Mouse (Mus musculus): ENCODE data around the gene Fkbp15. TPM values are rescaled to one million over a fixed set of nuclear protein-coding genes. Genes with fewer than 3 reads are reported as not detected.

The Fkbp15 gene
- polyA plus RNA-seq, 1 experiment from 2014 or later, result 21.0 TPM

GRCm38 (mm10) chr4:62256931-62257330 lies 103.4 kb downstream of the Fkbp15 start:
- H3K36me3 ChIP-seq (ENCODE audit: control insufficient read depth, insufficient read depth, low read length), result no peaks in the 10 kb centered on the region
- ATAC-seq (ENCODE audit: insufficient read depth, low FRiP score, low TSS enrichment) (no peak), DNase-seq (ENCODE audit: low spot score) (peak; percentile 45)
- WGBS, result 36% methylated on average over 8 of the region's 8 CpGs
- no peaks in the 10 kb centered on the region for H3K4me1 ChIP-seq (ENCODE audit: control insufficient read depth, insufficient read depth, low read length)
- no peak overlapping the region for H3K9ac ChIP-seq (ENCODE audit: low read length)
- H3K27ac ChIP-seq (ENCODE audit: low read depth, low read length), result no peak overlapping the region
- H3K9me3 ChIP-seq (ENCODE audit: control insufficient read depth, low read length), result no peaks in the 10 kb centered on the region
- H3K4me2 ChIP-seq (ENCODE audit: low read depth), result no peak overlapping the region
- no peaks in the 10 kb centered on the region for H3K27me3 ChIP-seq (ENCODE audit: control insufficient read depth, insufficient read depth, low read length)
- no peak overlapping the region for H3K4me3 ChIP-seq (ENCODE audit: low read depth, low read length)

- 63% methylated on average over 8 of the region's 8 CpGs for WGBS
- H3K27me3 ChIP-seq (ENCODE audit: control insufficient read depth, insufficient read depth, low read length), result no peaks in the 10 kb centered on the region
- no peak overlapping the region for H3K9ac ChIP-seq (ENCODE audit: low read length)
- H3K9me3 ChIP-seq (ENCODE audit: control insufficient read depth, low read length), result no peaks in the 10 kb centered on the region
- no peak overlapping the region for H3K4me2 ChIP-seq (ENCODE audit: low read depth)
- ATAC-seq (ENCODE audit: insufficient read depth, low FRiP score, low TSS enrichment) (no peak), DNase-seq (ENCODE audit: low spot score) (no peak)
- no peak overlapping the region for H3K4me3 ChIP-seq (ENCODE audit: low read depth, low read length)
- no peak overlapping the region for H3K27ac ChIP-seq (ENCODE audit: low read depth, low read length)
- no peaks in the 10 kb centered on the region for H3K4me1 ChIP-seq (ENCODE audit: control insufficient read depth, insufficient read depth, low read length)
- H3K36me3 ChIP-seq (ENCODE audit: control insufficient read depth, insufficient read depth, low read length), result no peaks in the 10 kb centered on the region
These were observed 105.8 kb downstream of the Fkbp15 start for GRCm38 (mm10) chr4:62254551-62254950.

GRCm38 (mm10) chr4:62251776-62252175 lies 108.6 kb downstream of the Fkbp15 start:
- 91% methylated on average over 4 of the region's 4 CpGs for WGBS
- Histone ChIP-seq H3K36me3 (ENCODE audit: control insufficient read depth, insufficient read depth, low read length) (no peaks in the 10 kb centered on the region), H3K4me3 (ENCODE audit: low read depth, low read length) (no peak overlapping the region), H3K9me3 (ENCODE audit: control insufficient read depth, low read length) (no peaks in the 10 kb centered on the region), H3K4me1 (ENCODE audit: control insufficient read depth, insufficient read depth, low read length) (no peaks in the 10 kb centered on the region), H3K9ac (ENCODE audit: low read length) (no peak overlapping the region), H3K27ac (ENCODE audit: low read depth, low read length) (no peak overlapping the region), H3K4me2 (ENCODE audit: low read depth) (no peak overlapping the region), H3K27me3 (ENCODE audit: control insufficient read depth, insufficient read depth, low read length) (no peaks in the 10 kb centered on the region)
- ATAC-seq (ENCODE audit: insufficient read depth, low FRiP score, low TSS enrichment) (no peak), DNase-seq (ENCODE audit: low spot score) (no peak)

- Histone ChIP-seq H3K27ac (ENCODE audit: low read depth, low read length) (no peak overlapping the region), H3K27me3 (ENCODE audit: control insufficient read depth, insufficient read depth, low read length) (no peaks in the 10 kb centered on the region), H3K36me3 (ENCODE audit: control insufficient read depth, insufficient read depth, low read length) (no peaks in the 10 kb centered on the region), H3K4me1 (ENCODE audit: control insufficient read depth, insufficient read depth, low read length) (no peaks in the 10 kb centered on the region), H3K4me2 (ENCODE audit: low read depth) (no peak overlapping the region), H3K4me3 (ENCODE audit: low read depth, low read length) (no peak overlapping the region), H3K9ac (ENCODE audit: low read length) (no peak overlapping the region), H3K9me3 (ENCODE audit: control insufficient read depth, low read length) (no peaks in the 10 kb centered on the region)
- DNase-seq (ENCODE audit: low spot score) (peak; percentile 31), ATAC-seq (ENCODE audit: insufficient read depth, low FRiP score, low TSS enrichment) (peak; percentile 45; the same call in 1 of the 2 replicates)
- WGBS, result 33% methylated on average over 3 of the region's 3 CpGs
These were observed 109.3 kb downstream of the Fkbp15 start for GRCm38 (mm10) chr4:62250896-62251544.

Other genes starting within 250 kb of the Fkbp15 start
- gene Mup21, start 209.7 kb downstream of the Fkbp15 start, polyA plus RNA-seq (2014; fragmentation: Nextera tagmentation; extraction: Ambion mirVana), result not detected in 2 replicates
- gene Zfp37, start 129.5 kb downstream of the Fkbp15 start, polyA plus RNA-seq (2014; fragmentation: Nextera tagmentation; extraction: Ambion mirVana), result 28.6 and 29.4 TPM in 2 replicates
- gene Slc31a2, start 98.0 kb downstream of the Fkbp15 start, polyA plus RNA-seq (2014; fragmentation: Nextera tagmentation; extraction: Ambion mirVana), result 13.0 and 17.2 TPM in 2 replicates
- 46.0 and 48.5 TPM in 2 replicates for gene Slc31a1, start 179 bp upstream of the Fkbp15 start, polyA plus RNA-seq (2014; fragmentation: Nextera tagmentation; extraction: Ambion mirVana)
- gene Cdc26, start 48.1 kb upstream of the Fkbp15 start, polyA plus RNA-seq (2014; fragmentation: Nextera tagmentation; extraction: Ambion mirVana), result 161 and 170 TPM in 2 replicates
- gene Prpf4, start 48.2 kb upstream of the Fkbp15 start, polyA plus RNA-seq (2014; fragmentation: Nextera tagmentation; extraction: Ambion mirVana), result 28.2 and 30.0 TPM in 2 replicates
- gene Rnf183, start 74.7 kb upstream of the Fkbp15 start, polyA plus RNA-seq (2014; fragmentation: Nextera tagmentation; extraction: Ambion mirVana), result not detected in 2 replicates
- gene Wdr31, start 110.3 kb upstream of the Fkbp15 start, polyA plus RNA-seq (2014; fragmentation: Nextera tagmentation; extraction: Ambion mirVana), result 5.1 and 5.8 TPM in 2 replicates
- 0.82 and 1.2 TPM in 2 replicates for gene Bspry, start 119.5 kb upstream of the Fkbp15 start, polyA plus RNA-seq (2014; fragmentation: Nextera tagmentation; extraction: Ambion mirVana)
- 11.2 and 14.8 TPM in 2 replicates for gene Hdhd3, start 142.9 kb upstream of the Fkbp15 start, polyA plus RNA-seq (2014; fragmentation: Nextera tagmentation; extraction: Ambion mirVana)
- 81.5 and 89.7 TPM in 2 replicates for gene Alad, start 159.4 kb upstream of the Fkbp15 start, polyA plus RNA-seq (2014; fragmentation: Nextera tagmentation; extraction: Ambion mirVana)
- gene Pole3, start 164.5 kb upstream of the Fkbp15 start, polyA plus RNA-seq (2014; fragmentation: Nextera tagmentation; extraction: Ambion mirVana), result 108 and 109 TPM in 2 replicates
- 0.92 and 1.0 TPM in 2 replicates for gene 4933430I17Rik, start 164.8 kb upstream of the Fkbp15 start, polyA plus RNA-seq (2014; fragmentation: Nextera tagmentation; extraction: Ambion mirVana)
- 29.4 and 31.6 TPM in 2 replicates for gene Rgs3, start 199.3 kb upstream of the Fkbp15 start, polyA plus RNA-seq (2014; fragmentation: Nextera tagmentation; extraction: Ambion mirVana)

Data from neural tube, embryonic 11.5 days (tissue).